Mouse (Mus musculus) small intestine, adult 2 months (tissue): ENCODE results near the gene Epb41l2.

Experiments
- CTCF ChIP-seq: fragments of 200-500 bp; IDR thresholded peaks from 2 replicates; pipeline ENCODE4 v1.5.1; 2012; ENCODE audit warnings: low read depth, mild to moderate bottlenecking, control low read depth, inconsistent platforms, low read length, moderate library complexity, mixed read lengths; ENCODE audit not compliant: insufficient replicate concordance, insufficient read length; ENCODE audit errors: extremely low read depth
- POLR2A ChIP-seq: fragments of 200-500 bp; IDR thresholded peaks from 2 replicates; pipeline ENCODE4 v1.6.1; 2012; ENCODE audit warnings: low read depth, mild to moderate bottlenecking, control low read depth, inconsistent platforms, low read length, moderate library complexity

- TF ChIP-seq POLR2A (no peak), CTCF (no peak)
Observed at GRCm38 (mm10) chr10:25366691-25367090, 7.1 kb downstream of the Epb41l2 start.
